Mouse (Mus musculus) heart, postnatal 4 days (tissue): ENCODE results near the gene Gimap8. TPM values are rescaled to one million over a fixed set of nuclear protein-coding genes. Genes with fewer than 3 reads are reported as not detected.

Source experiments
- DNase-seq: peaks from one replicate; pipeline ENCODE4 v3.0.0; 2021
- total RNA-seq, 2 experiments: library from RNA; stranded (reverse); gene quantifications; 2 replicates each; pipeline ENCODE4 v1.2.3; 2021

Gimap8 gene
- total RNA-seq, 2 experiments from 2014 or later = 9.0 to 9.3 TPM

- DNase-seq = no peak
Measured at GRCm38 (mm10) chr6:48637811-48638500, 9.1 kb upstream of the Gimap8 start.

DNA sequence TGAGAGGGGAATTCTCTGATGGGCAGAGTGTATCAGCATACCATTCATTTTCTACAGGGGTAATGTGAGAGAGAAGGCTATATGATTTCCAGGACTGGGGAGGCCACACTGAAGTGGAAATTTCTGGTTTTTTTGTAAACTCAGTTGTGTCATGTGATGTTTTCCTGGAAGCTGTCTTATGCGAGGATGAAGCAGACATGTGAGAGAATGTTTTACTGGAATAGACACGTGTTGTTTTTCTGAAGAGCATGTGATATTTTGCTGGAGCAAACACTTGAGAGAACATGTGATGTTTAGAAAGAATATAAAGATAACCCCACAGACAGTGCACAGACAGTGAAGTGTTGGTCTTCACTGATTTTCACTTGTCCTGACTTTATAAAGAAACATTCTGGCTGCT, 8.5 kb upstream of the Gimap8 start:
- DNase-seq = no peak

- no peak for DNase-seq
Measured at GRCm38 (mm10) chr6:48641391-48641790, 5.6 kb upstream of the Gimap8 start.

DNA sequence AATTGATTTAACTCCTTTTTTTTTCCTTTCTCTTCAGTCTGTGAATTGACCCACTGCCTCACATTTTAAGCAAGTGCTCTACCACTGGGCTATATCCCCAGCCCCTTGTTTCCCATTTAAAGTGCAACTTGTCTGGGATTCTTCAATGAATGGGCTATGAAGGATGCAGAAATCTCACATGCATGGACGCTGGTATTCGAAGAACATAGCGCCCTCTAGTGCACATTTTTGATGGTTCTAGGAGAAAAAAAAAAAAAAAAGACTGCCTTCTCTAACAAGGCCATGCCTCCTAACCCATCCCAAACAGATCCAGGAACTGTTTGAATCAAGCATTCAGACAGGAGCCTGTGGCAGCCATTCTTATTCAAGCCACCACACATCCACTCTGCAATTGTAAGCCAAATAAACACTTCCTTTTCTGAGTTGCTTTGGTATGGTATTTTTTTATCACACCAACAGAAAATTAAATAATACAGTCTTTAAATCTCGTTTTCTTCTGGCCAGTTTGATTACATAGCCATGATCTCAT, 4.2 kb upstream of the Gimap8 start:
- peak; percentile 41 for DNase-seq

DNA sequence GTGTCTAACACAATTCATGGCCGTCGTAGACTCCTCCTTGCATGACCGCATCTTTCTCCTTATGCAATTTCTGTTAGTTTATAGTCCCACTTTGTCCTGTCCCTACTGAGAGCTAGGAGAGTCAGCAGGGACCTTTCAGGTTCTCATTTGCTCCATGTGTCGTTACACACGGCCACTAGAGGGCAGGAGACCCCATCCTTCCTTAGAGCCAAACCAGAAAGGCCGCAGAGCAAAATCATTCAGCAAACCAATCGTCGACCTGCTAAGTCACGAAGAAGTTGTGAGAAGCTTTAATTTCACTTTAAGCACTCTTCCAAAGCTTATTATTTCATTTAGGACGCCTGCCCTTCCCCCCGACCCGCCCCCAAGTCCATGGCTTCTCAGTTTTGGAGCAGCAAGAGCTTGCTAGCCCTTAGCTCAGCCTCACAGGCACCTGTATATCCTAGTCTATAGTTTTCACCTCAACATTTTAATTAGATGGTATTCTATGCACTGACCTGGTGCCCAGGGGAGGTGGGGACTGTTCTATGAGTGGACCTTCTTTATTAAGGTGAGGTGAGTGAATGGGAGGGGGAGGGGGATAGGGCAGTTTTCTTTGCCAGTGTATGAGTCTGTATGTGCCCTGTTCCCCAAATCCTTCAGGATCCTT, 1.2 kb upstream of the Gimap8 start:
- peak; percentile 82 for DNase-seq

DNA sequence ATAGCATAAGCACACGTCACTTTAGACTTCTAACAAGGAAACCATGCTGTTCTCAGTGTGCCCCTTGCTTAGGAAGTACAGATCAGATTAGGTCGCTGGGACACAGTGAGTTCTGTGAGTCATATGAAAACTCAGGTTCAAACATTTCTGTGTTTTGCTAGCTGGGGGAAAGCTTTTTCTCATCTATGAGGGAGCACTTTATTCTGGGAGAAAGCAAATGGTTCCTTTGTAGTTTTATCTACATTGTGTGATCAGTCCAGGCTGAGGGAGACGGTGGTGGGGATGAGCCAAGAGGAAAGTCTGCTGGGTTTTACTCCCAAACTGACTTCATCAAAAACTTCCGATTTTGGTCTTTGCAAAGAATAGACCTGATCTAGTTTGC, 734 bp upstream of the Gimap8 start:
- no peak for DNase-seq

- no peak for DNase-seq
Measured at GRCm38 (mm10) chr6:48647611-48648010, 577 bp downstream of the Gimap8 start.

- no peak for DNase-seq
Measured at GRCm38 (mm10) chr6:48648779-48649178, 1.7 kb downstream of the Gimap8 start.

DNA sequence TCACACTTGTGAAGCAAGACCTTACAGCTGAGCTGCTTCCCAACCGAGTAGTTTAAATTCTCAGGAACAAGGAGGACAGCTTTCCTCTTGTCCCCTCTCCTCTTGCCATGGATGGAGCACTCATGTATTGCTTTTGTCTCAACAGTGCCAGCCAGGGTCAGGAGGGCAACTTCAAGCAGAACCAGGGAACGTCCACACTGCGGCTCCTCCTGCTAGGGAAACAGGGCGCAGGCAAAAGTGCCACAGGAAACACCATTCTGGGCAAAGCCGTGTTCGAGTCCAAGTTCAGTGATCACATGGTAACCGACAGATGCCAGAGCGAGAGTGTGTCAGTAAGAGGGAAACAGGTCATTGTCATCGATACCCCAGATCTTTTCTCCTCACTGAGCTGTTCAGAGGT, 3.0 kb downstream of the Gimap8 start:
- no peak for DNase-seq

DNA sequence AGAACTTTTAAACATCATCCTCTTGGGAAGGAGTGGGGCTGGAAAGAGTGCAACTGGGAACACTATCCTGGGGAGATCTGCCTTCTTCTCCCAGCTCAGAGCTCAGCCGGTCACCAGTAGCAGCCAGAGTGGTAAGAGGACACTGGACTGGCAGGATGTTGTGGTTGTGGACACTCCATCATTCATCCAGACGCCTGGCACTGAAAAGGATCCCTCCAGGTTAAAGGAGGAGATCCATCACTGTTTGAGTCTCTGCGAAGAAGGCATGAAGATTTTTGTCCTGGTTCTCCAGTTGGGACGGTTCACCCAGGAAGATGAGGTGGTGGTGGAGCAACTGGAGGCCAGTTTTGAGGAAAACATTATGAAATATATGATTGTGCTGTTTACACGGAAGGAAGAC, 11.7 kb downstream of the Gimap8 start:
- DNase-seq = no peak

- DNase-seq = no peak
Measured at GRCm38 (mm10) chr6:48664750-48665149, 17.7 kb downstream of the Gimap8 start.

DNA sequence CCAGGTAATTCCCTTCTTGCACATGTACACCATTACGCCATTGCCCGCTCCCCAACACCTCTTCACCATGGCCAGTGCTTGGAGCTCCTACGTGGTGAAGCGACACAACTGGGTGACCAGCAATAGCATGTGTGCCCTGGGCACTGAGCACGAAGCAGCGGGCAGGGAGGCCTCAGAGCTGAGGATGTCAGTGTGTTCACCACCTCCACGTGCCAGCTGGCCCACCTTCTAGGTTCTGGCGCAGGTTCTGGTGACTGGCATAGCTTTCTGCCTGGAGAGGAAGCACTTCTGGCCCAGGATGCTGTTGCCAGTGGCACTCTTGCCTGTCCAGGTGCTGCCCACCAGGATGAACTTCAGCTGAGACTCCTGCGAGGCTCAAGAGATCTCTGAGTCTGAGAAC, 18.4 kb downstream of the Gimap8 start:
- no peak for DNase-seq

DNA sequence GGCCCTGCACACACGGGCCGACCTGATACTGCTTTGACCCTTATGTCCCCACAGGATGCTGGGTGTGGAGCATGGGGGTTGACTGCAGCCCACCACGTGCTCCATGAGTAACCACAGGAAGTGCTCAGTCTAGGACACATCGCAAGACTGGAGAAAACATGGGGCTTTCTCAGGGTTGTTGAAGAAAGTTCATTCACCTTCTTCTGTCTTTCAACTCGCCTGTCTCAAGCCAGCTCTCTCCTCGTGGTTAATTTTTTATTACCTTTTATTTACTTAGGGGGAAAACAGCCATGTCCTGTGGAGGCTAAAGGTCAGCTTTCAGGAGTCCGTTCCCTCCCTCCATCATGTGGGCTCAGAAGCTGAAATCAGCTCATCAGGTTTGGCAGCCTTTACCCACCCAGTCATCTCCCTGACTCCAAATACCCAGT, 19.1 kb downstream of the Gimap8 start:
- DNase-seq = no peak

DNA sequence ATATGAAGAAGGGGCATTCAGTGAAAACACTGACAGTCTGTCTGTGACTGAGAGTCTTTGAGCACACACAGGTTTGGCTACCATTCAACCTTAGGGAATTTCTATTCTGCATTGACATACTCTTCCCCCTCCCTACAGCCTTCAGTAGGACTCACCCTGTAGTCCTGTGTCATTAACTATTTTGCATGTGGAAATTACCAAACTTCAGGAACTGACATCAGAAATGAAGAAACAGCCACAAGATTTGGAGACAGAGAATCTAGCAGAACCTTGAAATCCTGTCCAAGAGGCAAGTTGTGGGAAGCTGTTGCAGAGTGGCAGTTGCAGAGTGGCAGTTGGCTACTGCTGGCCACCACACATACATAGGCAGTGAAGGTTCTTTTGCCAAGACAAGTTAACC, 21.0 kb downstream of the Gimap8 start:
- DNase-seq = no peak

GRCm38 (mm10) chr6:48669446-48669969, 22.5 kb downstream of the Gimap8 start:
- DNase-seq = no peak

GRCm38 (mm10) chr6:48674291-48675058, 27.4 kb downstream of the Gimap8 start:
- DNase-seq = no peak

DNA sequence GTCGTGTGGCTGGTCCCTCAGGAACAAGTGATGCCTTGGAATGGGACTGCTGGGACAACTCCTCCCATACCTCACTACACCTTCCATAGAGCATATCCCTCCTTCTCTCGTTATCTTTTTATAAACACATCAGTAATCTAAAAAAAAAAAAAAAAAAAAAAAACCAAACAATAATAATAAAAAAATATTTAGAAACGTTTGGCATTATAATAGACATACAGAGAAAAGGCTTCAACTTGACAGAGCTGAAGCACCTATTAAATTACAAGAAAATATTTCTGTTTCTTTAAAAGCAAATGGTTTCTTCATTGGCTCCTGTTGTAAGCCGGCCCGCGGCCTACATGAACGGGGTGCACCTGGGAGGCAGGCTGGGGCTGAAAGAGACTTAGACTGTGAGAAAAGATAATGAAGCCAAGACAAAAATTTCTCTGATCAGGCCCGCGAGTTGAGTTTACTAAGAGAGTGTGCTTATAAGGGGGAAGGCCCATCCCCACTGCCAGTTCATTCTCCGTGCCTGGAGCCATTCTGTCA, 28.4 kb downstream of the Gimap8 start:
- DNase-seq = no peak

- DNase-seq = peak; percentile 22
Measured at GRCm38 (mm10) chr6:48675931-48676859, 29.2 kb downstream of the Gimap8 start, which contains the start of gene Gimap9. Gimap9 (plus strand) TSS chr6:48676129.

GRCm38 (mm10) chr6:48676860-48677415, 29.9 kb downstream of the Gimap8 start:
- DNase-seq = no peak

DNA sequence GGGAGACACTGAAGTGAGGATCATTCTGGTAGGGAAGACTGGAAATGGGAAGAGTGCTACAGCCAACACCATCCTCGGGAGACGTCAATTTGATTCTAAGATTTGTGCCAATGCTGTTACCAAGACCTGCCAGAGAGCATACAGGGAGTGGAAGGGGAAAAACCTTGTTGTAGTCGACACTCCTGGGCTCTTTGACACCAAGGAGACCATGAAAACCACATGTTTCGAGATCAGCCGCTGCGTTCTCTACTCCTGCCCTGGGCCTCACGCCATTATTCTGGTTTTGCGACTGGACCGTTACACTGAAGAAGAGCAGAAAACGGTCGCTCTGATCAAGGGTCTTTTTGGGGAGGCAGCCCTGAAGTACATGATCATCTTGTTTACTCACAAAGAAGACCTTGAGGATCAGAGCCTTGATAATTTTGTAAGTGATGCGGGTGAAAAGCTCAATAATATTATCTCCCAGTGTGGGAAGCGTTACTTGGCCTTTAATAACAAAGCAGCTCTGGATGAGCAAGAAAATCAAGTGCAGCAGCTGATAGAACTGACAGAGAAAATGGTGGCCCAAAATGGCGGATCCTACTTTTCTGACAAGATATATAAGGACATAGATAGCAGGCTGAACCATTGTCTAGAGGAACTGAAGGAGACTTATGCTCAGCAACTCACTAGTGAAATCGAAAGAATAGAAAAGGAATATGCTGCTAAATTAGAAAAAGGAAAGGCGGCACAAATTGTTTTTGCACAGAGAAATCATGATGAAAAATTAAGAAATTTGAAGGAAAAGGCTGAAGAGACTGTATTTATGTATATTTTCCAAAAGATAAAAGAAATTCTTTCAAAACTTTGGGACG, 30.7 kb downstream of the Gimap8 start:
- no peak for DNase-seq
